Mouse (Mus musculus) kidney, postnatal 10 days (tissue): ENCODE measurements around the gene Tbc1d23.
A peak's percentile ranks its signal among the peaks of the same experiment; 100 is the strongest.
"Not testable (repeated sequence)": the region's sequence is repeated elsewhere in the genome, so short reads cannot be mapped to it uniquely, and the experiment has no call there.

Experiments used
- DNase-seq: peaks from one replicate; pipeline ENCODE4 v3.0.0; 2021; ENCODE audit warnings: mixed read lengths

The Tbc1d23 gene

GRCm38 (mm10) chr16:57231089-57231936 is at the start of gene Tbc1d23:
Gene Tbc1d23, minus strand, starts transcription at chr16:57231504.
- peak; percentile 98 for DNase-seq

- DNase-seq: no peak
Measured at GRCm38 (mm10) chr16:57280221-57281217, 49.2 kb upstream of the Tbc1d23 start.

- no peak for DNase-seq
Measured at GRCm38 (mm10) chr16:57278976-57279626, 47.8 kb upstream of the Tbc1d23 start.

- no peak for DNase-seq
Measured at GRCm38 (mm10) chr16:57269751-57270150, 38.4 kb upstream of the Tbc1d23 start.

- DNase-seq: no peak
Measured at GRCm38 (mm10) chr16:57268058-57268841, 36.9 kb upstream of the Tbc1d23 start.

GRCm38 (mm10) chr16:57267068-57267467 is 35.8 kb upstream of the Tbc1d23 start:
- peak; percentile 49 for DNase-seq

- no peak for DNase-seq
Measured at GRCm38 (mm10) chr16:57260152-57260551, 28.8 kb upstream of the Tbc1d23 start.

- no peak for DNase-seq
Measured at GRCm38 (mm10) chr16:57259356-57260083, 28.2 kb upstream of the Tbc1d23 start.

- DNase-seq: peak; percentile 67
Measured at GRCm38 (mm10) chr16:57251589-57252421, 20.5 kb upstream of the Tbc1d23 start.

- DNase-seq: no peak
Measured at GRCm38 (mm10) chr16:57250991-57251390, 19.7 kb upstream of the Tbc1d23 start.

- DNase-seq: no peak
Measured at GRCm38 (mm10) chr16:57247464-57247863, 16.2 kb upstream of the Tbc1d23 start.

- DNase-seq: no peak
Measured at GRCm38 (mm10) chr16:57246596-57246995, 15.3 kb upstream of the Tbc1d23 start.

- peak; percentile 93 for DNase-seq
Measured at GRCm38 (mm10) chr16:57243858-57244248, 12.5 kb upstream of the Tbc1d23 start.

GRCm38 (mm10) chr16:57243205-57243857 is 12.0 kb upstream of the Tbc1d23 start:
- peak; percentile 64 for DNase-seq

GRCm38 (mm10) chr16:57242857-57243204 is 11.5 kb upstream of the Tbc1d23 start:
- DNase-seq: no peak

GRCm38 (mm10) chr16:57235871-57236510 is 4.7 kb upstream of the Tbc1d23 start:
- DNase-seq: no peak

GRCm38 (mm10) chr16:57231937-57232310 is 620 bp upstream of the Tbc1d23 start:
- DNase-seq: not testable (repeated sequence)

- DNase-seq: no peak
Measured at GRCm38 (mm10) chr16:57226444-57226843, 4.9 kb downstream of the Tbc1d23 start.

- no peak for DNase-seq
Measured at GRCm38 (mm10) chr16:57220361-57220760, 10.9 kb downstream of the Tbc1d23 start.
